In genomic region chr11:106780089-106780425, GRCm38 (mm10) we compare ENCODE assay signal across 8 mouse cellular contexts. TPM values are rescaled to one million over a fixed set of nuclear protein-coding genes. Genes with fewer than 3 reads are reported as not detected.
A peak's percentile ranks its signal among the peaks of the same experiment; 100 is the strongest.
DNase-seq lines count a peak whose midpoint lies in the region; ATAC-seq and TF ChIP-seq lines count a peak whose summit lies in the region.

No protein-coding gene starts in this region.

- H3K4me2 ChIP-seq in kidney, embryonic 14.5 days (replicated peaks; ENCODE audit: low read depth, low read length), result peak overlapping the region; percentile 73; the same call in 1 of the 2 replicates
- peak overlapping the region; percentile 60 for H3K4me2 ChIP-seq in hindbrain, embryonic 14.5 days (replicated peaks)
- peak overlapping the region; percentile 89; the same call in 1 of the 2 replicates for H3K4me2 ChIP-seq in midbrain, embryonic 14.5 days (ENCODE audit: low read length)

- 63% methylated on average over 4 of the region's 4 CpGs for WGBS in kidney, embryonic 14.5 days
- 73% methylated on average over 4 of the region's 4 CpGs for WGBS in hindbrain, embryonic 14.5 days
- 69% methylated on average over 4 of the region's 4 CpGs for WGBS in midbrain, embryonic 14.5 days

- peak overlapping the region; percentile 79; the same call in 1 of the 2 replicates for H3K4me3 ChIP-seq in kidney, embryonic 14.5 days (ENCODE audit: low read length)
- H3K4me3 ChIP-seq in hindbrain, embryonic 14.5 days (replicated peaks; ENCODE audit: low read length), result peak overlapping the region; percentile 60; the same call in 1 of the 2 replicates
- H3K4me3 ChIP-seq in midbrain, embryonic 14.5 days (replicated peaks; ENCODE audit: low read depth, low read length), result no peak overlapping the region

- no peak for ATAC-seq in kidney, embryonic 14.5 days (ENCODE audit: low FRiP score, low TSS enrichment)
- ATAC-seq in hindbrain, embryonic 14.5 days (ENCODE audit: low FRiP score), result no peak
- no peak for ATAC-seq in midbrain, embryonic 14.5 days (ENCODE audit: low FRiP score, low TSS enrichment)

- H3K9me3 ChIP-seq in kidney, embryonic 14.5 days (ENCODE audit: control insufficient read depth, low read length), result no peaks in the 10 kb centered on the region
- H3K9me3 ChIP-seq in hindbrain, embryonic 14.5 days (ENCODE audit: control insufficient read depth, low read length), result no peaks in the 10 kb centered on the region
- no peaks in the 10 kb centered on the region for H3K9me3 ChIP-seq in midbrain, embryonic 14.5 days (ENCODE audit: control insufficient read depth, low read length)

- H3K4me1 ChIP-seq in kidney, embryonic 14.5 days (ENCODE audit: control insufficient read depth, insufficient read depth, low read length), result no peaks in the 10 kb centered on the region; the same call in 1 of the 2 replicates
- peaks cover 12% of the 10 kb centered on the region for H3K4me1 ChIP-seq in hindbrain, embryonic 14.5 days (replicated peaks; ENCODE audit: control insufficient read depth, insufficient read depth, low read length)
- H3K4me1 ChIP-seq in midbrain, embryonic 14.5 days (ENCODE audit: control insufficient read depth, insufficient read depth, low read length), result peaks cover under 1% of the 10 kb centered on the region; the same call in 1 of the 2 replicates

- H3K9ac ChIP-seq in kidney, embryonic 14.5 days (ENCODE audit: low read depth, low read length), result peak overlapping the region; percentile 93; the same call in 1 of the 2 replicates
- H3K9ac ChIP-seq in hindbrain, embryonic 14.5 days, result peak overlapping the region; percentile 84; the same call in 1 of the 2 replicates
- H3K9ac ChIP-seq in midbrain, embryonic 14.5 days (replicated peaks; ENCODE audit: low read length), result no peak overlapping the region

- H3K27ac ChIP-seq in kidney, embryonic 14.5 days (ENCODE audit: low read depth, low read length), result peak overlapping the region; percentile 98
- peak overlapping the region; percentile 84 for H3K27ac ChIP-seq in hindbrain, embryonic 14.5 days
- peak overlapping the region; percentile 91; the same call in 1 of the 2 replicates for H3K27ac ChIP-seq in midbrain, embryonic 14.5 days (replicated peaks; ENCODE audit: low read depth, low read length)

- no peak for TF ChIP-seq POLR2A in brain, embryonic 14.5 days (IDR thresholded peaks at IDR 0.05; ENCODE audit: borderline replicate concordance, extremely low read depth, insufficient read depth, insufficient read length, poor library complexity, severe bottlenecking)

- TF ChIP-seq CTCF in brain, embryonic 14.5 days (IDR thresholded peaks at IDR 0.05; ENCODE audit: borderline replicate concordance, extremely low read depth, insufficient read depth, insufficient read length), result no peak

- peaks cover 66% of the 10 kb centered on the region for H3K36me3 ChIP-seq in kidney, embryonic 14.5 days (ENCODE audit: control insufficient read depth, insufficient read depth, low read length)
- peaks cover 69% of the 10 kb centered on the region for H3K36me3 ChIP-seq in hindbrain, embryonic 14.5 days (replicated peaks; ENCODE audit: control insufficient read depth, insufficient read depth)
- peaks cover 62% of the 10 kb centered on the region for H3K36me3 ChIP-seq in midbrain, embryonic 14.5 days (ENCODE audit: control insufficient read depth, insufficient read depth, low read length)

- DNase-seq in kidney, adult 18-20 months, result no peak
- peak; percentile 39 for DNase-seq in brain, embryonic 14.5 days (ENCODE audit: low read depth)
- DNase-seq in hindbrain, embryonic 14.5 days (ENCODE audit: low spot score), result peak; percentile 27
- DNase-seq in midbrain, embryonic 14.5 days, result peak; percentile 30
- no peak for DNase-seq in thymus, postnatal 4 days
- DNase-seq in right cerebral cortex, adult 2 months (ENCODE audit: low spot score in 2 of 2), result no peak
- no peak for DNase-seq in layer of hippocampus, postnatal 25 days (ENCODE audit: extremely low spot score in 1 of 2, low spot score in 1 of 2)

- no peaks in the 10 kb centered on the region for H3K27me3 ChIP-seq in kidney, embryonic 14.5 days (ENCODE audit: control insufficient read depth, insufficient read depth, low read length)
- no peaks in the 10 kb centered on the region for H3K27me3 ChIP-seq in hindbrain, embryonic 14.5 days (ENCODE audit: control insufficient read depth, insufficient read depth, low read length)
- no peaks in the 10 kb centered on the region for H3K27me3 ChIP-seq in midbrain, embryonic 14.5 days (ENCODE audit: control insufficient read depth, insufficient read depth, low read length)

RNA-seq across cellular contexts. Expression of gene Polg2, which starts 0.7 kb away (rescaled TPM):
- polyA plus RNA-seq in kidney, embryonic 14.5 days (2014; fragmentation: Nextera tagmentation; extraction: Ambion mirVana), result 12.6 and 13.3 TPM in 2 replicates
- 9.0 and 10.3 TPM in 2 replicates for polyA plus RNA-seq in brain, embryonic 14.5 days (2012; rRNA removed)
- 8.6 and 9.7 TPM in 2 replicates for polyA plus RNA-seq in hindbrain, embryonic 14.5 days (2014; fragmentation: Nextera tagmentation; extraction: Ambion mirVana)
- 9.4 and 9.5 TPM in 2 replicates for polyA plus RNA-seq in midbrain, embryonic 14.5 days (2014; fragmentation: Nextera tagmentation; extraction: Ambion mirVana)
- total RNA-seq in layer of hippocampus, postnatal 25 days (2021), result 1 to 10 TPM; 4.0 to 4.1 TPM

RNA-seq across cellular contexts. Expression of gene Ddx5, which starts 8.9 kb away (rescaled TPM):
- polyA plus RNA-seq in kidney, embryonic 14.5 days (2014; fragmentation: Nextera tagmentation; extraction: Ambion mirVana), result 369 and 392 TPM in 2 replicates
- polyA plus RNA-seq in brain, embryonic 14.5 days (2012; rRNA removed), result 597 and 653 TPM in 2 replicates
- polyA plus RNA-seq in hindbrain, embryonic 14.5 days (2014; fragmentation: Nextera tagmentation; extraction: Ambion mirVana), result 417 and 429 TPM in 2 replicates
- 470 and 537 TPM in 2 replicates for polyA plus RNA-seq in midbrain, embryonic 14.5 days (2014; fragmentation: Nextera tagmentation; extraction: Ambion mirVana)
- total RNA-seq in layer of hippocampus, postnatal 25 days (2021), result 100 to 1,000 TPM; 711 to 757 TPM

RNA-seq across cellular contexts. Expression of gene Cep95, which starts 9.0 kb away (rescaled TPM):
- polyA plus RNA-seq in kidney, embryonic 14.5 days (2014; fragmentation: Nextera tagmentation; extraction: Ambion mirVana), result 18.8 and 21.3 TPM in 2 replicates
- 20.3 and 22.3 TPM in 2 replicates for polyA plus RNA-seq in brain, embryonic 14.5 days (2012; rRNA removed)
- polyA plus RNA-seq in hindbrain, embryonic 14.5 days (2014; fragmentation: Nextera tagmentation; extraction: Ambion mirVana), result 10.8 and 11.4 TPM in 2 replicates
- 13.9 and 14.4 TPM in 2 replicates for polyA plus RNA-seq in midbrain, embryonic 14.5 days (2014; fragmentation: Nextera tagmentation; extraction: Ambion mirVana)
- 10 to 100 TPM; 11.3 to 15.8 TPM for total RNA-seq in layer of hippocampus, postnatal 25 days (2021)

RNA-seq across cellular contexts. Expression of gene Milr1, which starts 29.0 kb away (rescaled TPM):
- 1.0 and 1.1 TPM in 2 replicates for polyA plus RNA-seq in kidney, embryonic 14.5 days (2014; fragmentation: Nextera tagmentation; extraction: Ambion mirVana)
- polyA plus RNA-seq in brain, embryonic 14.5 days (2012; rRNA removed), result 0.36 and 0.38 TPM in 2 replicates
- polyA plus RNA-seq in hindbrain, embryonic 14.5 days (2014; fragmentation: Nextera tagmentation; extraction: Ambion mirVana), result 0.74 and 0.79 TPM in 2 replicates
- polyA plus RNA-seq in midbrain, embryonic 14.5 days (2014; fragmentation: Nextera tagmentation; extraction: Ambion mirVana), result 0.20 and 1.4 TPM in 2 replicates
- total RNA-seq in layer of hippocampus, postnatal 25 days (2021), result not detected

RNA-seq across cellular contexts. Expression of gene Pecam1, which starts 29.6 kb away (rescaled TPM):
- polyA plus RNA-seq in kidney, embryonic 14.5 days (2014; fragmentation: Nextera tagmentation; extraction: Ambion mirVana), result 36.2 and 46.8 TPM in 2 replicates
- polyA plus RNA-seq in brain, embryonic 14.5 days (2012; rRNA removed), result 15.7 and 24.8 TPM in 2 replicates
- 16.0 and 16.9 TPM in 2 replicates for polyA plus RNA-seq in hindbrain, embryonic 14.5 days (2014; fragmentation: Nextera tagmentation; extraction: Ambion mirVana)
- 9.7 and 14.8 TPM in 2 replicates for polyA plus RNA-seq in midbrain, embryonic 14.5 days (2014; fragmentation: Nextera tagmentation; extraction: Ambion mirVana)
- 10 to 100 TPM; 13.6 to 16.6 TPM for total RNA-seq in layer of hippocampus, postnatal 25 days (2021)

Comparison
In these comparisons a context has a peak if more than half of its experiments do, and no peak if none do; other contexts are left out.
1. DNase-seq: peak in brain, embryonic 14.5 days (single experiment), hindbrain, embryonic 14.5 days (single experiment) and midbrain, embryonic 14.5 days (single experiment); none in kidney, adult 18-20 months (single experiment), thymus, postnatal 4 days (single experiment), right cerebral cortex, adult 2 months (0 of 2) and layer of hippocampus, postnatal 25 days (0 of 2).
2. Peak in every context shown above with its lines, with median percentiles within 50 percentile points of each other: H3K27ac ChIP-seq and H3K4me2 ChIP-seq.